Mouse (Mus musculus): ENCODE measurements at regions not wholly inside any gene's neighbourhood (a gene's known extent, or its start where the extent isn't known, plus 50 kb on each side); places are given as distances from the start of the nearest gene placed in this dataset.

DNA sequence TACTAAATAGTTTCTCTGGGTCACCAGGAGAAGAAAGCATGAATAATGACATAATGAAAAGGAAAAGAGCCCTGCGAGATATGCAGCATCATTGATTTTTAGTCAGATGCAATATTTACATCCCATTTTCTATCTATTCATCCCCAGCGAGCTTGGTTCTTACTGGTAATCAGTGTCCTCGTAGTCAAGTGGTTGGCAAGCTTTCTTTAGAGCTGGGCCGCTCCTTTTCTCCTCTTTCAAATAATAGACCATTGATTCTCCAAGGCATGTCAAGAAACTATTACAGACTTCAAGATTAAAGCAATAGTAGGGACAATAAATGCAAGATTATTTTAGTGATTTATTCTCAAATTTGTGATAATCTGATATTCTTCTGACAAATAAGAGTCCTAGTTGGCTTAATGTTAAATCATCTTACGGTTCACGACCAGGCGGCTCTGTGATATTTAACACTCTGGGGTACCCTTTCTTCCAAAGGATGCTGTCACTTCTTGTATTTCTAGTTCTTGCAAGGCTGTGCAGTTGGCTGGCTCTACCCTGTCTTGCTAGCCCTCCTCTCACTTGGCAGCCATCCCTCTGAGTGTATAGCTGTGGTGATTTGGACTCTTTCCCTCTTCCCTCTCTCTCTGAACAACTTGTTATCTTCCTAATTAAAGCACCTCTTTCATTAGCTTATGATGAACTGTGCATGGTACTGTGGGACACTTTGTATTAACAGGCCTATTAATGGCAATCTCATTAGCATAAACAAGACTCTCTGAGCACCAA, 185.6 kb upstream of the Usp25 start:
- no peaks in the 10 kb centered on the region for H3K4me1 ChIP-seq (replicated peaks)
- WGBS, result 85% methylated on average over 7 of the region's 7 CpGs
- H3K27me3 ChIP-seq (replicated peaks), result no peaks in the 10 kb centered on the region
- no peak overlapping the region for H3K4me2 ChIP-seq
- ATAC-seq (ENCODE audit: insufficient number of reproducible peaks, low FRiP score), result no peak
- H3K4me3 ChIP-seq, result no peak overlapping the region
- no peak overlapping the region for H3K27ac ChIP-seq (ENCODE audit: poor library complexity, severe bottlenecking)
- H3K9ac ChIP-seq, result no peak overlapping the region
- no peaks in the 10 kb centered on the region for H3K36me3 ChIP-seq
- H3K9me3 ChIP-seq (replicated peaks), result no peaks in the 10 kb centered on the region

DNA sequence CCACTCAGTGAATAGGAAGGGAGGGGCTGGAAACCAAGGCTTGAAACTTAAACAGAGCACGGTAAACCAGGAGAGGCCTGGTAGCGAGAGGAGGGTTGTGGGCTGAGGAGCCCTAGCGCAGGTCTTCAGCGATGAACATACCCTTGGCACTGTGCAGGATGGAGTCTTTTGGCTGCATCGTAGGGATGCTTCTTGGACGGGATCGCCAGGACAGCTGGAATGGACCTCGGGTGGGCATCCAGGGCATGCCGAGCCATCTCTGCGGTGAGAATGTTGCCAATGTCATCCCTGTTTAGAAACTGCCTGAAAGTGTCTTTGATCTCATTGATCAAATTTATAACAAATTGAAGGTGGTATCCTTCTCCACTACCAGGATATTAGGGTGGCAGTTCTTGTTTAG, 192.2 kb upstream of the Usp25 start:
- Histone ChIP-seq H3K9ac (no peak overlapping the region), H3K4me3 (no peak overlapping the region), H3K36me3 (no peaks in the 10 kb centered on the region), H3K4me1 (replicated peaks) (no peaks in the 10 kb centered on the region), H3K9me3 (replicated peaks) (no peaks in the 10 kb centered on the region), H3K27me3 (replicated peaks) (no peaks in the 10 kb centered on the region), H3K27ac (ENCODE audit: poor library complexity, severe bottlenecking) (no peak overlapping the region), H3K4me2 (no peak overlapping the region)
- no peak for ATAC-seq (ENCODE audit: insufficient number of reproducible peaks, low FRiP score)
- WGBS, result 91% methylated on average over 10 of the region's 10 CpGs

GRCm38 (mm10) chr16:76816056-76816885, 197.2 kb upstream of the Usp25 start:
- no peak for ATAC-seq (ENCODE audit: insufficient number of reproducible peaks, low FRiP score)
- H3K27me3 ChIP-seq (replicated peaks), result no peaks in the 10 kb centered on the region
- 86% methylated on average over 17 of the region's 17 CpGs for WGBS
- no peaks in the 10 kb centered on the region for H3K9me3 ChIP-seq (replicated peaks)
- H3K4me3 ChIP-seq, result no peak overlapping the region
- peaks cover 4% of the 10 kb centered on the region; the same call in 1 of the 2 replicates for H3K4me1 ChIP-seq (replicated peaks)
- H3K27ac ChIP-seq (ENCODE audit: poor library complexity, severe bottlenecking), result no peak overlapping the region
- H3K4me2 ChIP-seq, result no peak overlapping the region
- H3K9ac ChIP-seq, result no peak overlapping the region
- H3K36me3 ChIP-seq, result no peaks in the 10 kb centered on the region

- Histone ChIP-seq H3K27me3 (replicated peaks) (no peaks in the 10 kb centered on the region), H3K9me3 (replicated peaks) (no peaks in the 10 kb centered on the region), H3K4me3 (no peak overlapping the region), H3K9ac (no peak overlapping the region), H3K36me3 (no peaks in the 10 kb centered on the region), H3K4me2 (no peak overlapping the region), H3K4me1 (replicated peaks) (no peaks in the 10 kb centered on the region), H3K27ac (ENCODE audit: poor library complexity, severe bottlenecking) (no peak overlapping the region)
- ATAC-seq (ENCODE audit: insufficient number of reproducible peaks, low FRiP score), result no peak
- 32% methylated on average over 3 of the region's 3 CpGs for WGBS
Observed at GRCm38 (mm10) chr16:76803725-76804124, 209.8 kb upstream of the Usp25 start.

DNA sequence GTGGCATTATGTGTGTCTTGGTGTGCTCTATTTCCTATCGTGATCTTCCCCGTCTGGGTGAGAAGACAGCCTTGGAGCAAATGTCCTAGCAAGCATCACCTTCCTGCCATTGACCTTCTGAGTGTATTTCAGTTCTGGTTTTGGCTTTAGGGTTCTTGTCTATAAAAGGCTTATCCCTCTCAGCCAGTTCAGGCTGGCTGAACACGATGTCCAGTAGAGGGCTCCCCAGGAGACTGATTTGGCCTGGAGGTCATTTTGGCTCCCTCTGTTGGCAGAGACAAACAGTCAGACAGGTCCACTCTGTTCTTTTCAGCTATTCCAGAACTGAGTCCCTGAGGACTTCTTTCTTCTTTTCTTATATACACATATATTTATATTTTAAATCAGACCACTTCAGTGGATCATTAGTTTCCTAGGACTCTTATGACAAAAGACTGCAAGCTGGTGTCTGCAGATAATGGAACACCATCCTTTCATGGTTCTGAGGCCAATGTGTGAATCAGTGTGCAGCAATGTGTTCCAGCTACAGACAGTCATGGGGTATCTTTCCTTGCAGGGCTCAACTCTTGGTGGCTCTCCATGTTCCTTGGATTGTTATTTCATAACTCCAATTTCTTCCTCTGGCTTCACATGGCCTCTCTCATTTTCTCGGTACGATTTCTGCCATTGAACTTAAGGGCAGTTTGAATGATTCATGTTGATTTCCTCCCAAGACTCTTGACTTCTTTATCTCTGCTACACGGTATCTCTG, 226.9 kb upstream of the Usp25 start:
- H3K27me3 ChIP-seq (replicated peaks), result no peaks in the 10 kb centered on the region
- 68% methylated on average over 6 of the region's 6 CpGs for WGBS

GRCm38 (mm10) chr16:76782656-76783055, 230.8 kb upstream of the Usp25 start:
- no peaks in the 10 kb centered on the region for H3K9me3 ChIP-seq (replicated peaks)
- 82% methylated on average over 5 of the region's 5 CpGs for WGBS
- H3K4me3 ChIP-seq, result no peak overlapping the region
- H3K27me3 ChIP-seq (replicated peaks), result no peaks in the 10 kb centered on the region
- no peak overlapping the region for H3K27ac ChIP-seq (ENCODE audit: poor library complexity, severe bottlenecking)
- no peaks in the 10 kb centered on the region for H3K36me3 ChIP-seq
- no peak overlapping the region for H3K9ac ChIP-seq
- peaks cover 4% of the 10 kb centered on the region; the same call in 1 of the 2 replicates for H3K4me1 ChIP-seq (replicated peaks)
- no peak overlapping the region for H3K4me2 ChIP-seq
- ATAC-seq (ENCODE audit: insufficient number of reproducible peaks, low FRiP score), result no peak

More for the DNA sequence above, 226.9 kb upstream of the Usp25 start:
- no peaks in the 10 kb centered on the region for H3K4me1 ChIP-seq (replicated peaks)
- H3K9ac ChIP-seq, result no peak overlapping the region
- no peaks in the 10 kb centered on the region for H3K9me3 ChIP-seq (replicated peaks)
- H3K27ac ChIP-seq (ENCODE audit: poor library complexity, severe bottlenecking), result no peak overlapping the region
- no peak overlapping the region for H3K4me2 ChIP-seq
- no peak overlapping the region for H3K4me3 ChIP-seq
- no peaks in the 10 kb centered on the region for H3K36me3 ChIP-seq
- ATAC-seq (ENCODE audit: insufficient number of reproducible peaks, low FRiP score), result no peak

DNA sequence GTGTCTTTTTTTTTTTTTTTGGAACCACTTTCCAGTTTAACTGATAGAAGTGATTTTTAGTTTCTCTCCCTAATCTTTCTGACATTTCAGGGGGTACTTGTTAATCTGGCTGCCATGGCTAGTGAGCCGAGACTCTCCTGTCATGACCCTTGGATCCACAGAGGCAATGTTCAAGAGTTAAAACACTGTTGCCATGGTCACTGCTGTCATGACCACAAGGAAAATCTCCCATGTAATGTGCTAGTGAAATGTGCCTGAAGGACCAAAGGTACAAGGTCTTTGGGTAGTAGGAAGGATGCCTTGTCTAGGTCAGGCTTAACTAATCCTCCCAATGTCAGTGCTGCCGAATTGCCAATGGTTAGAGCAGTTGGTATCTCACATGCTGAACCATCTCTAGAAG, 237.7 kb upstream of the Usp25 start:
- ATAC-seq (ENCODE audit: insufficient number of reproducible peaks, low FRiP score), result no peak
- 69% methylated on average over 2 of the region's 2 CpGs for WGBS

GRCm38 (mm10) chr16:76774032-76774431, 239.5 kb upstream of the Usp25 start:
- ATAC-seq (ENCODE audit: insufficient number of reproducible peaks, low FRiP score), result no peak
- no peaks in the 10 kb centered on the region for H3K36me3 ChIP-seq
- no peaks in the 10 kb centered on the region for H3K4me1 ChIP-seq (replicated peaks)
- H3K4me3 ChIP-seq, result no peak overlapping the region
- 82% methylated on average over 8 of the region's 8 CpGs for WGBS
- no peak overlapping the region for H3K9ac ChIP-seq
- no peaks in the 10 kb centered on the region for H3K27me3 ChIP-seq (replicated peaks)
- no peak overlapping the region for H3K4me2 ChIP-seq
- no peaks in the 10 kb centered on the region for H3K9me3 ChIP-seq (replicated peaks)
- no peak overlapping the region for H3K27ac ChIP-seq (ENCODE audit: poor library complexity, severe bottlenecking)

More for the DNA sequence above, 237.7 kb upstream of the Usp25 start:
- Histone ChIP-seq H3K27me3 (replicated peaks) (no peaks in the 10 kb centered on the region), H3K27ac (ENCODE audit: poor library complexity, severe bottlenecking) (no peak overlapping the region), H3K4me3 (no peak overlapping the region), H3K36me3 (no peaks in the 10 kb centered on the region), H3K9ac (no peak overlapping the region), H3K4me1 (replicated peaks) (peaks cover 3% of the 10 kb centered on the region; the same call in 1 of the 2 replicates), H3K9me3 (replicated peaks) (no peaks in the 10 kb centered on the region), H3K4me2 (no peak overlapping the region)

DNA sequence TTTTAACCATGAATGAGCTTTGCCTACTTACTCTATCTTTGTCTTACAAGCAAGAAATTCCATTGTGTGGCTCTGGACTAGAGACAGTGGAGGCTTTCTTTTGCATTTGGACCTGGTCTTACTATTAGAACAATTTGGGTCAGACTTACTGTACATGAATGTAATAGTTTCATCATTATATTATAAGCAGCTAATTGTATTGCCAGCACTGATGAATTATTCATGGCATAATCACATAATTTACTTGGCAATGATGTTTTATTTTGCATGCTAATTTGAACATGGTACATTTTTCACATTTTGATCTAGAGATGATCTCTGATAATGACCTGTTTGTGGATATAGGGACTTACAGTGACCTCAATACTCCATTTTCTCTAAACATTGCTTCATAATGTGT, 240.0 kb upstream of the Usp25 start:
- Histone ChIP-seq H3K9me3 (replicated peaks) (no peaks in the 10 kb centered on the region), H3K4me2 (no peak overlapping the region), H3K27ac (ENCODE audit: poor library complexity, severe bottlenecking) (no peak overlapping the region), H3K36me3 (no peaks in the 10 kb centered on the region), H3K4me1 (replicated peaks) (no peaks in the 10 kb centered on the region), H3K9ac (no peak overlapping the region), H3K4me3 (no peak overlapping the region), H3K27me3 (replicated peaks) (no peaks in the 10 kb centered on the region)
- no peak for ATAC-seq (ENCODE audit: insufficient number of reproducible peaks, low FRiP score)

GRCm38 (mm10) chr16:76768607-76769006, 244.9 kb upstream of the Usp25 start:
- H3K9ac ChIP-seq, result no peak overlapping the region
- H3K4me3 ChIP-seq, result no peak overlapping the region
- WGBS, result 76% methylated on average over 9 of the region's 9 CpGs
- H3K4me2 ChIP-seq, result no peak overlapping the region
- no peak overlapping the region for H3K27ac ChIP-seq (ENCODE audit: poor library complexity, severe bottlenecking)
- no peaks in the 10 kb centered on the region for H3K27me3 ChIP-seq (replicated peaks)
- 0 out of 2 replicates have a peak, but pooled peaks cover 2% of the 10 kb centered on the region for H3K4me1 ChIP-seq (replicated peaks)
- no peak for ATAC-seq (ENCODE audit: insufficient number of reproducible peaks, low FRiP score)
- H3K9me3 ChIP-seq (replicated peaks), result no peaks in the 10 kb centered on the region
- no peaks in the 10 kb centered on the region for H3K36me3 ChIP-seq

DNA sequence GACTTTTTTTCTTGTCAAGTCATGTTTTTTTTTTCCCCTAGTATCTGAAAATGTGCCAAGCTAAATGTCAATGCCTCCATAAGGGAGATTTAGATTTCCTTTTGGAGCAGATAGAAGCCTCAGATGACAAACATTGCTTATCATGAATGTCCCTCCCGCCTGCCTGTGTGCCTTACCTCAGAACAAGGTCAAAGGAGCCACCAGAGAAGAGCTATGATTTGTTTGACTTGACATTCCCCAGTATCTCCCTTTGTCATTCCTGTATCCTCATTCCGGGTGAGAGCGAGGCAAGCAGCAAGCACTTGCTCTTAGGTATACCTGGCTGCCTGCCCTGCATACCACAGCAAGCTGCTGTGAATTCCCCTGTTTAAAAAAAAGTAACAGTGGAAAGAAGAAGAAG, 246.9 kb upstream of the Usp25 start:
- no peak overlapping the region for H3K4me3 ChIP-seq
- no peak overlapping the region for H3K4me2 ChIP-seq
- H3K4me1 ChIP-seq (replicated peaks), result 0 out of 2 replicates have a peak, but pooled peaks cover 2% of the 10 kb centered on the region
- no peak overlapping the region for H3K9ac ChIP-seq
- no peaks in the 10 kb centered on the region for H3K36me3 ChIP-seq
- ATAC-seq (ENCODE audit: insufficient number of reproducible peaks, low FRiP score), result no peak
- no peak overlapping the region for H3K27ac ChIP-seq (ENCODE audit: poor library complexity, severe bottlenecking)
- H3K27me3 ChIP-seq (replicated peaks), result no peaks in the 10 kb centered on the region
- H3K9me3 ChIP-seq (replicated peaks), result no peaks in the 10 kb centered on the region
- WGBS, result 20% methylated on average over 3 of the region's 3 CpGs
